Mouse (Mus musculus): Measurements from ENCODE around the gene Egfl7. TPM values are rescaled to one million over a fixed set of nuclear protein-coding genes. Genes with fewer than 3 reads are reported as not detected.

Egfl7 gene
- polyA plus RNA-seq, 1 experiment from 2014 or later: 55.1 TPM

- no peak overlapping the region for H3K4me2 ChIP-seq
- ATAC-seq (ENCODE audit: insufficient read depth): no peak
- H3K4me1 ChIP-seq (replicated peaks): peaks cover 48% of the 10 kb centered on the region
- peaks cover 4% of the 10 kb centered on the region; the same call in 1 of the 2 replicates for H3K27me3 ChIP-seq
- WGBS (ENCODE audit: insufficient replicate concordance): 73% methylated on average over 7 of the region's 7 CpGs
- no peak overlapping the region for H3K9ac ChIP-seq
- H3K36me3 ChIP-seq (replicated peaks): peaks cover 44% of the 10 kb centered on the region
- H3K9me3 ChIP-seq (replicated peaks): no peaks in the 10 kb centered on the region
- H3K27ac ChIP-seq (replicated peaks): no peak overlapping the region
- no peak overlapping the region for H3K4me3 ChIP-seq (replicated peaks)
These were observed 11.1 kb downstream of the Egfl7 start for GRCm38 (mm10) chr2:26590962-26591361.

GRCm38 (mm10) chr2:26591416-26591815 is 11.6 kb downstream of the Egfl7 start:
- H3K4me3 ChIP-seq (replicated peaks): no peak overlapping the region
- H3K4me2 ChIP-seq: no peak overlapping the region
- H3K27me3 ChIP-seq: peaks cover under 1% of the 10 kb centered on the region; the same call in 1 of the 2 replicates
- ATAC-seq (ENCODE audit: insufficient read depth): no peak
- 71% methylated on average over 12 of the region's 12 CpGs for WGBS (ENCODE audit: insufficient replicate concordance)
- H3K9me3 ChIP-seq (replicated peaks): no peaks in the 10 kb centered on the region
- H3K27ac ChIP-seq (replicated peaks): no peak overlapping the region
- H3K4me1 ChIP-seq (replicated peaks): peaks cover 48% of the 10 kb centered on the region
- H3K9ac ChIP-seq: no peak overlapping the region
- H3K36me3 ChIP-seq (replicated peaks): peaks cover 44% of the 10 kb centered on the region

DNA sequence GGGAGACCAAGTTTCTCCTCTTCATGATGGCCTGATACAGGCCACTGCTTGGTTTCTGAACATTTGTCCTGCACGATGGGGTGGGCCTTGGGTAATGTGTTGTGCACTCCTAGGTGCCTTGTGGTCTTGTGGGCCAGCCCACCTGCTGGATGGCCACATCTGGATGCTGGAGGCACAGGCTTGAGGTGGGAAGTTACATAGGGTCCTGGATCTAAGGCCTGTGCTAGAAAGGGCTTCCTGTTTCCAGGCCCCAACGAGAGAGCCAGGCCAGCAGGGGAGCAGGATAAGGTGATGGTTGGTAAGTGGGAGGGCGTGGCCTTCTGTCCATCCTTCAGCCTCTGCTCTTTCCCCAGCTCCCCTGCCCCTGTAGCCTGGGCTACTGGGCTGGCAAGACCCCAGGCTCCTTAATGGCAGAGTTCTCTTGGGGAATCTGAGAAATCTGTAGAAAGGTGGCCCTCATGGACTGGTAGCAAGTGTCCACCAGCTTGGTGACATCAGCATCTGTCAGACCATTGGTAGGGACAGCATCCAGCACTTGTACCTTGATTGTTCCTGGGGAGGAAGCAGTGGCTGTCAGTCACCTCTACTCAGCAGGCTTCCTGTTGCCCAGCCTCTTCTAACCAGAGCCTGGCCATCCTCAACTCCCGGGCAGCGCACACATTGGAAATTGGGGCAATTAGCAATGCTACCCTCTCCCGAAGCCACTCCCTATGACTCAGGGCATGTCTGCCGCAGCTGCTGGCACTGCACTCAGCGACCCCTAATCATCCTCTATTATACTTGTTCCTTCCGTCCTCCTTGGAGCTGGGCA is 13.6 kb downstream of the Egfl7 start:
- no peak for ATAC-seq (ENCODE audit: insufficient read depth)
- Histone ChIP-seq H3K9ac (no peak overlapping the region), H3K4me1 (replicated peaks) (peaks cover 43% of the 10 kb centered on the region), H3K4me2 (no peak overlapping the region), H3K27ac (replicated peaks) (no peak overlapping the region), H3K27me3 (no peaks in the 10 kb centered on the region), H3K4me3 (replicated peaks) (no peak overlapping the region), H3K36me3 (replicated peaks) (peaks cover 44% of the 10 kb centered on the region), H3K9me3 (replicated peaks) (no peaks in the 10 kb centered on the region)
- 57% methylated on average over 9 of the region's 9 CpGs for WGBS (ENCODE audit: insufficient replicate concordance)

- ATAC-seq (ENCODE audit: insufficient read depth): peak; percentile 13; the same call in 1 of the 2 replicates
- Histone ChIP-seq H3K9me3 (replicated peaks) (no peaks in the 10 kb centered on the region), H3K27me3 (no peaks in the 10 kb centered on the region), H3K9ac (no peak overlapping the region), H3K4me1 (replicated peaks) (peaks cover 43% of the 10 kb centered on the region), H3K27ac (replicated peaks) (no peak overlapping the region), H3K4me2 (no peak overlapping the region), H3K36me3 (replicated peaks) (peaks cover 44% of the 10 kb centered on the region), H3K4me3 (replicated peaks) (no peak overlapping the region)
- WGBS (ENCODE audit: insufficient replicate concordance): 39% methylated on average over 9 of the region's 9 CpGs
These were observed 14.2 kb downstream of the Egfl7 start for GRCm38 (mm10) chr2:26594022-26594346.

GRCm38 (mm10) chr2:26594461-26594933 is 14.7 kb downstream of the Egfl7 start:
- H3K27ac ChIP-seq (replicated peaks): peak overlapping the region; percentile 29
- 58% methylated on average over 7 of the region's 7 CpGs for WGBS (ENCODE audit: insufficient replicate concordance)
- no peaks in the 10 kb centered on the region for H3K9me3 ChIP-seq (replicated peaks)
- no peak overlapping the region for H3K9ac ChIP-seq
- H3K27me3 ChIP-seq: no peaks in the 10 kb centered on the region
- H3K4me1 ChIP-seq (replicated peaks): peaks cover 47% of the 10 kb centered on the region
- H3K4me2 ChIP-seq: no peak overlapping the region
- peak; percentile 13; the same call in 1 of the 2 replicates for ATAC-seq (ENCODE audit: insufficient read depth)
- H3K4me3 ChIP-seq (replicated peaks): no peak overlapping the region
- H3K36me3 ChIP-seq (replicated peaks): peaks cover 44% of the 10 kb centered on the region

DNA sequence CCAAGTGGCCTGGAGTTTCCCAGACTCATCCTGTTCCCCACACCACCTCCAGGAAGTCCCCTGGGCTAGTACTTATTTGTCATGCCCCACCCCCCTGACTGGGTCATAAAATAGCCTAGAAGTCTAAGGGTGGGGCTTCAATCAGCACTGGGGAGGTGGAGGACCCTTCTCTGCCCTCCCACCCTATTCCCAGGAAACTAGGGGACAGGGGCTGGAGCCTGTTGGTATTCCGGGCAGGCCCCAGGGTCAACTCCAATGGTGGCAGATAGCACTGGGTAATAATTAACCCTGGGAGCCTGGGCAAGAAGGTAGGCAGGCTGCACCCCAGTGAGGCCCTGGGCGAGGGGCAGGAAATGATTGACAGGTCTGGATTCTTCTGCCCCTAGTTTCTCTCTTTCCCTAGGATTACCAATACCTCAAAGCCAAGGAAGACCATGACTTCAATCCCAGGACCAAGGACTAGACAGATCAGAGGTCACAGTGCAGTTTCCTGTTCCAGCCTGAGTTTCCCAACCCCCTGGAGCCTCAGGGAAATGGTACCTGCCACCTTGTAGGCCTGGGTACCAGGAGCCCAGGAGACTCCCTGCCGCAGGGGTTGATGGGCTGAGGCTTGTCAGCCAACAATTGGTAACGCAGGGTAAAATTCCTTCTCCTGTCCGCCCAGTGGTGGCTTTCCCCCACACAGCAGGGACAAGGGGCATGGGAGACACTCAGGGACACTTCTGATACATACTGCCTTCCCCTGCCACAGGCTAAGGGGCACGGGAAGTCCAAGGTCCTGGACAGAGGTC is 15.3 kb downstream of the Egfl7 start:
- WGBS (ENCODE audit: insufficient replicate concordance): 53% methylated on average over 6 of the region's 6 CpGs
- Histone ChIP-seq H3K36me3 (replicated peaks) (peaks cover 44% of the 10 kb centered on the region), H3K27me3 (no peaks in the 10 kb centered on the region), H3K9ac (no peak overlapping the region), H3K4me1 (replicated peaks) (peaks cover 48% of the 10 kb centered on the region), H3K9me3 (replicated peaks) (no peaks in the 10 kb centered on the region), H3K27ac (replicated peaks) (peak overlapping the region; percentile 29), H3K4me3 (replicated peaks) (no peak overlapping the region), H3K4me2 (no peak overlapping the region)
- ATAC-seq (ENCODE audit: insufficient read depth): peak; percentile 51

- H3K27me3 ChIP-seq: no peaks in the 10 kb centered on the region
- 57% methylated on average over 11 of the region's 11 CpGs for WGBS (ENCODE audit: insufficient replicate concordance)
- peaks cover 49% of the 10 kb centered on the region for H3K4me1 ChIP-seq (replicated peaks)
- H3K36me3 ChIP-seq (replicated peaks): peaks cover 44% of the 10 kb centered on the region
- no peak for ATAC-seq (ENCODE audit: insufficient read depth)
- no peak overlapping the region for H3K4me2 ChIP-seq
- H3K9me3 ChIP-seq (replicated peaks): no peaks in the 10 kb centered on the region
- no peak overlapping the region for H3K4me3 ChIP-seq (replicated peaks)
- peak overlapping the region; percentile 9; the same call in 1 of the 2 replicates for H3K27ac ChIP-seq (replicated peaks)
- H3K9ac ChIP-seq: no peak overlapping the region
These were observed 16.1 kb downstream of the Egfl7 start for GRCm38 (mm10) chr2:26595725-26596435.

DNA sequence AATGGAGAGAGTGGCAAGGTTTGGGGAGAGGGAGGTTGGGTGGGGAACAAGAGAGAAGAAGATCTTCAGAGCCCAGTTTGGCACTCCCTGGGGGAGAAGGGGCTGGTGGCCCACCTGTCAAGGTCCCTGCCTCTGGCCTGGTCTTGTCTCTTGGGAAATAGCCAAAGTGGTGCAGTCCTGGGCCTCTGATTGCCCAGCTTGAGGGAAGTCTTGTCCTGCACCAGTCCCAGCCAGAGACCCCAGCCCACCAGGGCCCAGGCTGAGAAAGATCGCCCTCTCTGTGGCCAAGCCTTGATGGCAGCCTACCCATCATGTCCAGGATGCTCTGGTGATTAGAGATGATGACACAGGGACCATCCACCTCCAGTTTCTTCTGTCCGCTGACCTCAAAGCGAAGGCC is 17.1 kb downstream of the Egfl7 start:
- no peak overlapping the region for H3K4me3 ChIP-seq (replicated peaks)
- H3K27me3 ChIP-seq: no peaks in the 10 kb centered on the region
- H3K9me3 ChIP-seq (replicated peaks): no peaks in the 10 kb centered on the region
- no peak overlapping the region for H3K9ac ChIP-seq
- H3K4me1 ChIP-seq (replicated peaks): peaks cover 55% of the 10 kb centered on the region
- no peak for ATAC-seq (ENCODE audit: insufficient read depth)
- H3K27ac ChIP-seq (replicated peaks): no peak overlapping the region
- no peak overlapping the region for H3K4me2 ChIP-seq
- WGBS (ENCODE audit: insufficient replicate concordance): 76% methylated on average over 3 of the region's 3 CpGs
- H3K36me3 ChIP-seq (replicated peaks): peaks cover 37% of the 10 kb centered on the region

GRCm38 (mm10) chr2:26597810-26598209 is 18.0 kb downstream of the Egfl7 start:
- Histone ChIP-seq H3K4me1 (replicated peaks) (peaks cover 58% of the 10 kb centered on the region), H3K27ac (replicated peaks) (no peak overlapping the region), H3K9me3 (replicated peaks) (no peaks in the 10 kb centered on the region), H3K4me2 (no peak overlapping the region), H3K36me3 (replicated peaks) (peaks cover 28% of the 10 kb centered on the region), H3K9ac (no peak overlapping the region), H3K27me3 (0 out of 2 replicates have a peak, but pooled peaks cover 1% of the 10 kb centered on the region), H3K4me3 (replicated peaks) (no peak overlapping the region)
- 63% methylated on average over 2 of the region's 2 CpGs for WGBS (ENCODE audit: insufficient replicate concordance)
- no peak for ATAC-seq (ENCODE audit: insufficient read depth)

- H3K27me3 ChIP-seq: peaks cover 8% of the 10 kb centered on the region
- H3K4me2 ChIP-seq: no peak overlapping the region
- peaks cover 61% of the 10 kb centered on the region for H3K4me1 ChIP-seq (replicated peaks)
- H3K4me3 ChIP-seq (replicated peaks): no peak overlapping the region
- ATAC-seq (ENCODE audit: insufficient read depth): no peak
- no peak overlapping the region for H3K9ac ChIP-seq
- H3K36me3 ChIP-seq (replicated peaks): peaks cover 22% of the 10 kb centered on the region; the same call in 1 of the 2 replicates
- 64% methylated on average over 3 of the region's 3 CpGs for WGBS (ENCODE audit: insufficient replicate concordance)
- H3K9me3 ChIP-seq (replicated peaks): no peaks in the 10 kb centered on the region
- H3K27ac ChIP-seq (replicated peaks): no peak overlapping the region
These were observed 18.6 kb downstream of the Egfl7 start for GRCm38 (mm10) chr2:26598462-26598861.

GRCm38 (mm10) chr2:26599965-26600364 is 20.2 kb downstream of the Egfl7 start:
- Histone ChIP-seq H3K27me3 (peaks cover 23% of the 10 kb centered on the region), H3K36me3 (replicated peaks) (peaks cover 9% of the 10 kb centered on the region; the same call in 1 of the 2 replicates), H3K4me3 (replicated peaks) (no peak overlapping the region), H3K4me2 (peak overlapping the region; percentile 32), H3K27ac (replicated peaks) (peak overlapping the region; percentile 79), H3K9me3 (replicated peaks) (no peaks in the 10 kb centered on the region), H3K9ac (no peak overlapping the region), H3K4me1 (replicated peaks) (peaks cover 68% of the 10 kb centered on the region)
- peak; percentile 23 for ATAC-seq (ENCODE audit: insufficient read depth)
- 63% methylated on average over 4 of the region's 4 CpGs for WGBS (ENCODE audit: insufficient replicate concordance)
